8 mouse cellular contexts compared by ENCODE assay signal in the genomic region with DNA sequence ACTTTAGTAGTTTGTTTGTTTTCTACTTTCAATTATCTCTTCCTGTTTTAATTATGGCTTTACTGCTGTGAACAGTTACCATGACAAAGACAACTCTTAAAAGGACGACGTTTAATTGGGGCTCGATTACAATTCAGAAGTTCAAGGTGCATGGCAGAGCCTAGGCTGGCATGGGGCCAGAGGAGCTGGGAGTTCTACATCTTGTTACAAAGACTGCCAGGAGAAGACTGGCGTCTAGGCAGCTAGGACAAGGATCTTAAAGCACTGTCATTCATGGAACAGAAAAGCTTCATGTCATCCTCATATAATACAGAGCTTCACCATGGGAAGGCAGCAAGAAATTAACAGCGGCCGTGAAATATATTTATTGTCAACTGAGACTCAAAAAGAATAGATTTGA.
DNase-seq lines count a peak whose midpoint lies in the region; ATAC-seq lines count a peak whose summit lies in the region.

No protein-coding gene starts in this region.

- 53% methylated on average over 6 of the region's 6 CpGs for WGBS in heart, embryonic 14.5 days
- 50% methylated on average over 6 of the region's 6 CpGs for whole genome bisulfite sequencing in liver, embryonic 15.5 days (ENCODE audit: insufficient replicate concordance)

- 0 out of 2 replicates have a peak, but pooled peaks cover 5% of the 10 kb centered on the region for H3K36me3 ChIP-seq in heart, embryonic 14.5 days (ENCODE audit: control insufficient read depth, insufficient read depth, low read length)
- H3K36me3 ChIP-seq in liver, embryonic 15.5 days (replicated peaks): peaks cover 7% of the 10 kb centered on the region

- DNase-seq in thymus, postnatal 14 days: peak; percentile 8
- DNase-seq in thymus, postnatal 10 days (ENCODE audit: low spot score in 2 of 2): no peak
- DNase-seq in cerebellum, postnatal 25 days: peak; percentile 52 to 72
- DNase-seq in kidney, postnatal 10 days: peak; percentile 73
- DNase-seq in right cerebral cortex, adult 2 months (ENCODE audit: low spot score in 2 of 2): peak; percentile 22 to 28
- no peak for DNase-seq in thymus, adult 18-20 months

- ATAC-seq in heart, embryonic 14.5 days (ENCODE audit: insufficient number of reproducible peaks, insufficient read depth, low FRiP score, low read depth): no peak
- ATAC-seq in liver, embryonic 15.5 days (ENCODE audit: insufficient read depth): no peak

- no peaks in the 10 kb centered on the region for H3K27me3 ChIP-seq in heart, embryonic 14.5 days (ENCODE audit: control insufficient read depth, insufficient read depth, low read length)
- H3K27me3 ChIP-seq in liver, embryonic 15.5 days: no peaks in the 10 kb centered on the region

- H3K9me3 ChIP-seq in heart, embryonic 14.5 days (ENCODE audit: control insufficient read depth, low read length): peaks cover 5% of the 10 kb centered on the region; the same call in 1 of the 2 replicates
- no peaks in the 10 kb centered on the region for H3K9me3 ChIP-seq in liver, embryonic 15.5 days (replicated peaks)

- H3K9ac ChIP-seq in heart, embryonic 14.5 days (ENCODE audit: low read length): peak overlapping the region; percentile 87; the same call in 1 of the 2 replicates
- H3K9ac ChIP-seq in liver, embryonic 15.5 days: no peak overlapping the region

- H3K4me2 ChIP-seq in heart, embryonic 14.5 days (ENCODE audit: low read length): peak overlapping the region; percentile 56
- peak overlapping the region; percentile 64 for H3K4me2 ChIP-seq in liver, embryonic 15.5 days

- peak overlapping the region in 1 of 2 experiments; percentile 61; a peak in 3 of 4 replicates for H3K4me3 ChIP-seq in heart, embryonic 14.5 days (ENCODE audit: control insufficient read depth in 1 of 2, insufficient read depth in 1 of 2, low read depth in 1 of 2, low read length in 2 of 2)
- peak overlapping the region; percentile 71 for H3K4me3 ChIP-seq in liver, embryonic 15.5 days (replicated peaks)

- 0 out of 4 replicates have a peak, but pooled peaks cover 0 to 4% of the 10 kb centered on the region in 2 experiments for H3K4me1 ChIP-seq in heart, embryonic 14.5 days (ENCODE audit: control insufficient read depth in 2 of 2, insufficient read depth in 2 of 2, low read length in 2 of 2)
- H3K4me1 ChIP-seq in liver, embryonic 15.5 days (replicated peaks): peaks cover 2% of the 10 kb centered on the region; the same call in 1 of the 2 replicates

- H3K27ac ChIP-seq in heart, embryonic 14.5 days (replicated peaks in 1 of 2; ENCODE audit: control insufficient read depth in 1 of 2, insufficient read depth in 1 of 2, low read depth in 2 of 2, low read length in 2 of 2): peak overlapping the region in 1 of 2 experiments; percentile 86; a peak in 3 of 4 replicates
- H3K27ac ChIP-seq in liver, embryonic 15.5 days (replicated peaks): no peak overlapping the region

Comparison
In these comparisons a context has a peak if more than half of its experiments do, and no peak if none do; other contexts are left out.
1. DNase-seq: peak in thymus, postnatal 14 days (single experiment), cerebellum, postnatal 25 days (2 of 2), kidney, postnatal 10 days (single experiment) and right cerebral cortex, adult 2 months (2 of 2); none in thymus, postnatal 10 days (0 of 2) and thymus, adult 18-20 months (0 of 2).